Mouse (Mus musculus): ENCODE results near the gene Wdr81. TPM values are rescaled to one million over a fixed set of nuclear protein-coding genes. Genes with fewer than 3 reads are reported as not detected.
A peak's percentile ranks its signal among the peaks of the same experiment; 100 is the strongest.
"Not testable (repeated sequence)": the region's sequence is repeated elsewhere in the genome, so short reads cannot be mapped to it uniquely, and the experiment has no call there.

The Wdr81 gene
- total RNA-seq, 1 experiment from 2014 or later, result 16.5 TPM

GRCm38 (mm10) chr11:75462253-75462783 is 7.8 kb upstream of the Wdr81 start:
- ATAC-seq (replicated peaks; ENCODE audit: insufficient number of reproducible peaks, low FRiP score, low TSS enrichment, poor library complexity, severe bottlenecking), result 0 out of 2 replicates have a peak, but pooled peaks have one; percentile 7

GRCm38 (mm10) chr11:75461743-75462252 is 7.3 kb upstream of the Wdr81 start:
- no peak for ATAC-seq (replicated peaks; ENCODE audit: insufficient number of reproducible peaks, low FRiP score, low TSS enrichment, poor library complexity, severe bottlenecking)

GRCm38 (mm10) chr11:75460844-75461742 is 6.6 kb upstream of the Wdr81 start, which contains the start of gene Tlcd2:
TSS of gene Tlcd2 (plus strand) at chr11:75461715.
- peak; percentile 73 for ATAC-seq (replicated peaks; ENCODE audit: insufficient number of reproducible peaks, low FRiP score, low TSS enrichment, poor library complexity, severe bottlenecking)

- peak; percentile 44 for ATAC-seq (replicated peaks; ENCODE audit: insufficient number of reproducible peaks, low FRiP score, low TSS enrichment, poor library complexity, severe bottlenecking)
These were observed 5.8 kb upstream of the Wdr81 start for GRCm38 (mm10) chr11:75460103-75460843.

DNA sequence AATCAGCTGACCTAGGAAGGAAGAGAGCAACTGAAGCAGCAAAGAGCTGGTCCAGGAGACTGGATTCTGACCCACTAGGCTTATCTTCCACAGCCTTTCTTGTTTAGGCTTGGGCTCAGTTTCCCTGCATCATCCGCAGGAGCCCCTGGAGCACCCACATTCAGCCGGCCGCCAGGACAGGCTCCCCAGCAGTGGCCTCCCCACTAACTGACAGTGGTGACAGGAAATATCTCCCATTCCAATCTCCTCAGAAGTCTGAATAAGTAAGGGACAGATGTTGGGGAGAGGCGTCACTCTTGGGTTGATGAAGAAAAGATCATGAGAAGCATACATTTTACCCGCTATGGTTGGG is 5.2 kb upstream of the Wdr81 start:
- no peak for ATAC-seq (replicated peaks; ENCODE audit: insufficient number of reproducible peaks, low FRiP score, low TSS enrichment, poor library complexity, severe bottlenecking)

GRCm38 (mm10) chr11:75459141-75459711 is 4.7 kb upstream of the Wdr81 start:
- ATAC-seq (replicated peaks; ENCODE audit: insufficient number of reproducible peaks, low FRiP score, low TSS enrichment, poor library complexity, severe bottlenecking), result no peak

DNA sequence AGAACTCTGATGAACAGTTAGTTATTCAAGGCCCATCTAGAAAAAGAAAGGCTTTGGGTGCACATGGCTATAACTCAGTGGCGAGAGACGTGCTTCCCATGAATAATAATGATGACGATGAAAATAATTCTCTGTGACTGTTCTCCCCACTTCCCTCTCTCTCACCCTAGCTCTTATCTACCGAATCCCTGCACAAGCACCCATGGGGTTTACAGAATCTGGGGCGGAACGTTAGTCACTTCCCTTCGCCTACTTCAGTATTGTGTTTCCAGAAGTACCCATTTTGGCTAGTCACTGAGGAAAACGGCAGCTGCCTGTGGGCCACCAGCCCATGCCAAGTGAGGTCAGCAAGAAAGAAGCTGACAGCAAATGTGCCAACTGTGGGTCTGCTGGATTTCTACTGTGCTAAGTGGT is 4.1 kb upstream of the Wdr81 start:
- ATAC-seq (replicated peaks; ENCODE audit: insufficient number of reproducible peaks, low FRiP score, low TSS enrichment, poor library complexity, severe bottlenecking), result no peak; the same call in 1 of the 2 replicates

- ATAC-seq (replicated peaks; ENCODE audit: insufficient number of reproducible peaks, low FRiP score, low TSS enrichment, poor library complexity, severe bottlenecking), result no peak
These were observed 3.7 kb upstream of the Wdr81 start for GRCm38 (mm10) chr11:75458169-75458568.

GRCm38 (mm10) chr11:75456440-75456871 is 1.9 kb upstream of the Wdr81 start:
- no peak for ATAC-seq (replicated peaks; ENCODE audit: insufficient number of reproducible peaks, low FRiP score, low TSS enrichment, poor library complexity, severe bottlenecking)

- not testable (repeated sequence) for ATAC-seq (replicated peaks; ENCODE audit: insufficient number of reproducible peaks, low FRiP score, low TSS enrichment, poor library complexity, severe bottlenecking)
These were observed 1.5 kb upstream of the Wdr81 start for GRCm38 (mm10) chr11:75455971-75456370.

DNA sequence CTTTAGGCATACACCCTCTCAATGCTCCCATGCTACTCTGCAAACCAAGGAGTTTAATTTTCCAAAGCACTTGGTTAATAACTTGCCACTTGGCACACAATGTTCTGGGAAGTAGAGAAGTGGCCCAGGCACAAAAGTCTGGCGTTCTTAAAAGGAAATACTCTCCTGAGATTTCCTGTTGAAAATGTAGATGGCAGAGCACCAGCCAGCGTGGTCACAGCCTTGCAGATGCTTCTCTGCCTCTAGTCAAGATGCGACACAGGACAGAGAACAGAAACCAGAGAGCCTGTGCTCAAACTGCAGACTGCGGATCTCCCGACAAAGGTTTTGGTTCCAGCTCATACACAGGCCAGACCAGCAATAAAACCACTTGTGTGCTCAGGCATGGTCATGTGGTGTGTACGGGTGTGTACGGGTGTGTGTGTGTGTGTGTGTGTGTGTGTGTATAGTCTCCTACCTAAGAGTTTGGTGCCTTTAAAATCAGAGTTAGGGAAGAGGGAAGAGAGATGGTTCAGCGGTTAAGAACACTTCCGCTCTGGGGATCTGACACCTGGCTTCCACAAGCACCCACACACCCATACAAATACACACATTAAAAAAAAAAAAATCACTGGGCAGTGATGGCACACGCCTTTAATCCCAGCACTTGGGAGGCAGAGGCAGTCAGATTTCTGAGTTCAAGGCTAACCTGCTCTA is 672 bp upstream of the Wdr81 start:
- no peak for ATAC-seq (replicated peaks; ENCODE audit: insufficient number of reproducible peaks, low FRiP score, low TSS enrichment, poor library complexity, severe bottlenecking)

- ATAC-seq (replicated peaks; ENCODE audit: insufficient number of reproducible peaks, low FRiP score, low TSS enrichment, poor library complexity, severe bottlenecking), result no peak
These were observed 1.5 kb downstream of the Wdr81 start for GRCm38 (mm10) chr11:75452812-75453557.

- ATAC-seq (replicated peaks; ENCODE audit: insufficient number of reproducible peaks, low FRiP score, low TSS enrichment, poor library complexity, severe bottlenecking), result no peak
These were observed 2.4 kb downstream of the Wdr81 start for GRCm38 (mm10) chr11:75452081-75452480.

DNA sequence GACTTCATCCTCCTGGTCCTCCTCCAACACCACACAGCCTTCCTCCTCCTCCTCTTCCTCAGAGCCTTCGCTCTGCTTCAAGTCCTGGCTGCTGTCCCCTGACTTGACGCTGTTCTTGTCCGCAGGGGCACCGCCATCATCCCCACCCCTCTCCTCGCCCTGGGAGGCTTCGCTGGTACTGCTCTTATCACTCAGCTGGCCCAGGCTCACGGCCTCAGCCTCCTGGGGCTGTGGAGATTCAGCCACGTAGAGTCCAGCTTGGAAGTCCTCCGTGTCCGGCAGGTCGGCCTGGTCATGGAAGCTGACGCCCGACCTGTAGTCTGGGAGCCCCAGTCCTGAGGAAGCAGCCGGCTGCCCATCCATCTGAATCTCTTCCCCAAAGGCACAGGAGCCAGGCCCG is 3.6 kb downstream of the Wdr81 start:
- ATAC-seq (replicated peaks; ENCODE audit: insufficient number of reproducible peaks, low FRiP score, low TSS enrichment, poor library complexity, severe bottlenecking), result no peak

- ATAC-seq (replicated peaks; ENCODE audit: insufficient number of reproducible peaks, low FRiP score, low TSS enrichment, poor library complexity, severe bottlenecking), result no peak
These were observed 4.1 kb downstream of the Wdr81 start for GRCm38 (mm10) chr11:75450304-75450908.

DNA sequence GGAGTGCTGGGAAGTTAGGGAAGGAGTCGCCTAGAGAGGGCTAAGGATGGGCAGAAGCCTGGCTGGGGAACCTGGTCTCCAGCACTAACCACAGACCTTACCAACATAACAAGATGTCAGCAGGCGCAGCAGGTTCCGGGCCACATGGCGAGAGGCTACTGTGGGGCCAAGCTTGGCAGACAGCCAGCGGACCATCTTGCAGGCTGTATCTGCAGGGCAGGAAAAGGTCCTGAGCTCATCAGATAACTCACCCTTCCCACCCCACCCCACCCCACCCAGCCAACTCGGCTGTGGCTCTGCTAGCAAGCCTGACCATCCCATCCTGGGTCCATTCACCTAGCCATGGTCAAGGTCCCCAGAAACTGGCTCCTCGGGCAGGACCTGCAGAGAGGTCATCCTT is 4.8 kb downstream of the Wdr81 start:
- ATAC-seq (replicated peaks; ENCODE audit: insufficient number of reproducible peaks, low FRiP score, low TSS enrichment, poor library complexity, severe bottlenecking), result no peak

- ATAC-seq (replicated peaks; ENCODE audit: insufficient number of reproducible peaks, low FRiP score, low TSS enrichment, poor library complexity, severe bottlenecking), result no peak
These were observed 5.9 kb downstream of the Wdr81 start for GRCm38 (mm10) chr11:75448575-75448974.
